Mouse (Mus musculus): Measurements from ENCODE around the gene Abcd2. TPM values are rescaled to one million over a fixed set of nuclear protein-coding genes. Genes with fewer than 3 reads are reported as not detected.
A peak's percentile ranks its signal among the peaks of the same experiment; 100 is the strongest.

Abcd2 gene
- total and polyA plus RNA-seq, 3 experiments: 2.3 to 4.8 (median 3.9) TPM

GRCm38 (mm10) chr15:91200833-91201232, 9.2 kb upstream of the Abcd2 start:
- intact Hi-C loops (cut with DNase I): no loop called here
- H3K36me3 ChIP-seq (ENCODE audit: control insufficient read depth, insufficient read depth, low read length): no peaks in the 10 kb centered on the region
- 83% methylated on average over 1 of the region's 1 CpGs for WGBS
- H3K4me3 ChIP-seq: no peak overlapping the region
- H3K27me3 ChIP-seq (ENCODE audit: control insufficient read depth, insufficient read depth, low read length): no peaks in the 10 kb centered on the region
- no peaks in the 10 kb centered on the region for H3K4me1 ChIP-seq (ENCODE audit: control insufficient read depth, insufficient read depth, low read length)
- no peak for TF ChIP-seq POLR2A (IDR thresholded peaks at IDR 0.05; ENCODE audit: insufficient read depth, low read depth, low read length)
- TF ChIP-seq EP300 (IDR thresholded peaks at IDR 0.05; ENCODE audit: insufficient read depth, low read depth, low read length): no peak
- TF ChIP-seq CTCF (IDR thresholded peaks at IDR 0.05): no peak
- H3K79me2 ChIP-seq (replicated peaks; ENCODE audit: control insufficient read depth, insufficient read depth, low read length): no peaks in the 10 kb centered on the region
- H3K9ac ChIP-seq (ENCODE audit: low read depth, low read length): no peak overlapping the region
- H3K27ac ChIP-seq: no peak overlapping the region
- DNase-seq: no peak

GRCm38 (mm10) chr15:91199256-91199905, 7.8 kb upstream of the Abcd2 start, which contains the start of gene CN725425:
CN725425 (plus strand) TSS chr15:91199494.
- intact Hi-C loops (cut with DNase I): no loop called here
- 90% methylated on average over 30 of the region's 30 CpGs for WGBS

GRCm38 (mm10) chr15:91192223-91192598, 612 bp upstream of the Abcd2 start:
- Histone ChIP-seq H3K4me1 (ENCODE audit: control insufficient read depth, insufficient read depth, low read length) (no peaks in the 10 kb centered on the region; the same call in none of the 2 replicates), H3K27ac (peak overlapping the region; percentile 83), H3K4me3 (peak overlapping the region; percentile 62), H3K36me3 (ENCODE audit: control insufficient read depth, insufficient read depth, low read length) (peaks cover 3% of the 10 kb centered on the region), H3K9ac (ENCODE audit: low read depth, low read length) (peak overlapping the region; percentile 65; the same call in 1 of the 2 replicates), H3K79me2 (replicated peaks; ENCODE audit: control insufficient read depth, insufficient read depth, low read length) (no peaks in the 10 kb centered on the region), H3K27me3 (ENCODE audit: control insufficient read depth, insufficient read depth, low read length) (no peaks in the 10 kb centered on the region)
- no peak for DNase-seq
- WGBS: 10% methylated on average over 7 of the region's 7 CpGs
- intact Hi-C loops (cut with DNase I): no loop called here
- TF ChIP-seq CTCF (IDR thresholded peaks at IDR 0.05) (0 out of 2 replicates have a peak, but pooled peaks have one; percentile 13), EP300 (IDR thresholded peaks at IDR 0.05; ENCODE audit: insufficient read depth, low read depth, low read length) (no peak)

More at GRCm38 (mm10) chr15:91199256-91199905, 7.8 kb upstream of the Abcd2 start, which contains the start of gene CN725425:
- no peaks in the 10 kb centered on the region for H3K36me3 ChIP-seq (ENCODE audit: control insufficient read depth, insufficient read depth, low read length)
- H3K9ac ChIP-seq (ENCODE audit: low read depth, low read length): no peak within 1 kb of the TSS
- no peaks in the 10 kb centered on the region for H3K79me2 ChIP-seq (replicated peaks; ENCODE audit: control insufficient read depth, insufficient read depth, low read length)
- TF ChIP-seq EP300 (IDR thresholded peaks at IDR 0.05; ENCODE audit: insufficient read depth, low read depth, low read length) (no peak), POLR2A (IDR thresholded peaks at IDR 0.05; ENCODE audit: insufficient read depth, low read depth, low read length) (no peak), CTCF (IDR thresholded peaks at IDR 0.05) (no peak)
- H3K4me1 ChIP-seq (ENCODE audit: control insufficient read depth, insufficient read depth, low read length): no peaks in the 10 kb centered on the region
- no peak for DNase-seq
- no peaks in the 10 kb centered on the region for H3K27me3 ChIP-seq (ENCODE audit: control insufficient read depth, insufficient read depth, low read length)
- no peak within 1 kb of the TSS for H3K4me3 ChIP-seq
- H3K27ac ChIP-seq: no peak within 1 kb of the TSS

- Histone ChIP-seq H3K79me2 (replicated peaks; ENCODE audit: control insufficient read depth, insufficient read depth, low read length) (no peaks in the 10 kb centered on the region), H3K4me3 (peak overlapping the region; percentile 62), H3K36me3 (ENCODE audit: control insufficient read depth, insufficient read depth, low read length) (peaks cover 3% of the 10 kb centered on the region), H3K27me3 (ENCODE audit: control insufficient read depth, insufficient read depth, low read length) (no peaks in the 10 kb centered on the region), H3K9ac (ENCODE audit: low read depth, low read length) (peak overlapping the region; percentile 66), H3K4me1 (ENCODE audit: control insufficient read depth, insufficient read depth, low read length) (no peaks in the 10 kb centered on the region; the same call in none of the 2 replicates), H3K27ac (peak overlapping the region; percentile 83)
- TF ChIP-seq CTCF (IDR thresholded peaks at IDR 0.05): no peak
- no peak for TF ChIP-seq POLR2A (IDR thresholded peaks at IDR 0.05; ENCODE audit: insufficient read depth, low read depth, low read length)
- TF ChIP-seq EP300 (IDR thresholded peaks at IDR 0.05; ENCODE audit: insufficient read depth, low read depth, low read length): no peak
- DNase-seq: no peak
- intact Hi-C loops (cut with DNase I): no loop called here
- WGBS: 64% methylated on average over 17 of the region's 17 CpGs
Measured at GRCm38 (mm10) chr15:91190519-91191207, 936 bp downstream of the Abcd2 start.

GRCm38 (mm10) chr15:91190026-91190425, 1.6 kb downstream of the Abcd2 start:
- no peak overlapping the region for H3K27ac ChIP-seq
- peak overlapping the region; percentile 11; the same call in 1 of the 2 replicates for H3K4me3 ChIP-seq
- H3K9ac ChIP-seq (ENCODE audit: low read depth, low read length): no peak overlapping the region
- WGBS: 60% methylated on average over 4 of the region's 4 CpGs
- no peaks in the 10 kb centered on the region for H3K79me2 ChIP-seq (replicated peaks; ENCODE audit: control insufficient read depth, insufficient read depth, low read length)
- DNase-seq: no peak
- no peaks in the 10 kb centered on the region for H3K27me3 ChIP-seq (ENCODE audit: control insufficient read depth, insufficient read depth, low read length)
- intact Hi-C loops (cut with DNase I): no loop called here
- H3K4me1 ChIP-seq (ENCODE audit: control insufficient read depth, insufficient read depth, low read length): no peaks in the 10 kb centered on the region; the same call in none of the 2 replicates
- H3K36me3 ChIP-seq (ENCODE audit: control insufficient read depth, insufficient read depth, low read length): peaks cover 3% of the 10 kb centered on the region
- TF ChIP-seq POLR2A (IDR thresholded peaks at IDR 0.05; ENCODE audit: insufficient read depth, low read depth, low read length) (no peak), EP300 (IDR thresholded peaks at IDR 0.05; ENCODE audit: insufficient read depth, low read depth, low read length) (no peak), CTCF (IDR thresholded peaks at IDR 0.05) (no peak)

- 58% methylated on average over 6 of the region's 6 CpGs for WGBS
- Histone ChIP-seq H3K4me1 (ENCODE audit: control insufficient read depth, insufficient read depth, low read length) (no peaks in the 10 kb centered on the region; the same call in none of the 2 replicates), H3K27ac (peak overlapping the region; percentile 73), H3K4me3 (peak overlapping the region; percentile 31), H3K9ac (ENCODE audit: low read depth, low read length) (no peak overlapping the region), H3K27me3 (ENCODE audit: control insufficient read depth, insufficient read depth, low read length) (no peaks in the 10 kb centered on the region), H3K36me3 (ENCODE audit: control insufficient read depth, insufficient read depth, low read length) (peaks cover 3% of the 10 kb centered on the region), H3K79me2 (replicated peaks; ENCODE audit: control insufficient read depth, insufficient read depth, low read length) (no peaks in the 10 kb centered on the region)
- DNase-seq: peak in 1 of 2 experiments; percentile 17
- intact Hi-C loops (cut with DNase I): loop anchor here (10.0 kb wide), 1 partner anchor 192 kb away; no protein-coding TSS in a partner anchor
- TF ChIP-seq EP300 (IDR thresholded peaks at IDR 0.05; ENCODE audit: insufficient read depth, low read depth, low read length) (no peak), CTCF (IDR thresholded peaks at IDR 0.05) (no peak), POLR2A (IDR thresholded peaks at IDR 0.05; ENCODE audit: insufficient read depth, low read depth, low read length) (no peak)
Measured at GRCm38 (mm10) chr15:91186358-91186757, 5.2 kb downstream of the Abcd2 start.

All from heart, adult 2 months (tissue).